Mouse (Mus musculus) fibroblast of lung, adult 2 months (primary cell): ENCODE data around the gene Gtf2a2.
"Not testable (repeated sequence)": the region's sequence is repeated elsewhere in the genome, so short reads cannot be mapped to it uniquely, and the experiment has no call there.

ENCODE experiments used
- DNase-seq: peaks from one replicate; pipeline ENCODE4 v3.0.0-alpha.2; 2011; ENCODE audit warnings: low read depth

The Gtf2a2 gene

DNA sequence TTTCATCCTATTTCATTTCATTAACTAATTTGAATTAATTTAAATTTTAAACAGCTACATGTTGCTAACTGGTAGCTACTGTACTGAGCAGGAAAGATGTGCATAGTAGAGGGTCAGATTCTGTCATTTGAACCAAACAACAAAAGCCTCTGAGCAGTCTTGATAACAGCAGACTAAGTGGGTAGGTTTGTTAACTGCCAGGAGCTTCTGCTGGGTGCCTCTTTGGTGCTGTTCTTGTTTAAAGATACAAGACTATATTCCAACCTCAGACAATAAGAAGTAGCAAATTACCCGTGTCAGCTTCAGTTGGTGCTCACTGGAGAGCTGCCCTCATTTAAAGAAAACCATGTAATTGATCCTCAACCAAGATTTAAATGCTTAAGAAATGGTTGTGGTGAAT lies 9.3 kb downstream of the Gtf2a2 start:
- no peak for DNase-seq

- DNase-seq, result no peak
Measured at GRCm38 (mm10) chr9:70022083-70022482, 9.7 kb downstream of the Gtf2a2 start.

DNA sequence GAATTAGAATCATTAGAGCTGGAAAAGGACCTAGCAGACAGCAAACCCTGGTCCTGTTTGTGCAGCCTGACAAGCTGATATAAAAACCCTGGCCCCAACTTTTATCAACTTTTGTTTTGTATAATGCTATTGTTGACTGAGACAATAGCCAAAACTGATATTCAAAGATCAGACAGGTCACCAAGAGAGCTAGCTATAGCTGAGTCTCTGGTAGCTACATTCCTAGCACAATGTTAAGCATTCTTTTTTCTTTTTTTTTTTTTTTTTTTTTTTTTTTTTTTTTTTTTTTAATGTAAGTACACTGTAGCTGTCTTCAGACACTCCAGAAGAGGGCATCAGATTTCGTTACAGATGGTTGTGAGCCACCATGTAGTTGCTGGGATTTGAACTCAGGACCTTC lies 11.3 kb downstream of the Gtf2a2 start:
- not testable (repeated sequence) for DNase-seq

DNA sequence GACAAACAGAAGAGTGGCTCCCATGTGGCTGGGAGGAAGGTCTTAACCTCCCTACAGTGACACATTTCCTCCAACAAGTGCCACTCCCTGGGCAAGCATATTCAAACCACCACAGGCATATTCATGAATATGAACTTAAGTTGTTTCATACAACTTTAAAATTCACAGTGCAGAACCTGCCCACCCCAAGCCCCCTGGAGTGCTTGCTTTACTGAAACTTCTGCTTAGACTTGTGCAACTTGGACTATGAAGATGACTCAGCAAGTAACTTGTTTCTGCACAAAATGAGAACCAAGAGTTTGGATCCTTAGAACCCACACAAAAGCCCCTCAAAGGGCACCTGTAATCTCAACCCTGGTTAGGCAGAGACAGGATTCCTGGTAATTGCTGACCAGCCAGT lies 12.3 kb downstream of the Gtf2a2 start:
- DNase-seq, result no peak

DNA sequence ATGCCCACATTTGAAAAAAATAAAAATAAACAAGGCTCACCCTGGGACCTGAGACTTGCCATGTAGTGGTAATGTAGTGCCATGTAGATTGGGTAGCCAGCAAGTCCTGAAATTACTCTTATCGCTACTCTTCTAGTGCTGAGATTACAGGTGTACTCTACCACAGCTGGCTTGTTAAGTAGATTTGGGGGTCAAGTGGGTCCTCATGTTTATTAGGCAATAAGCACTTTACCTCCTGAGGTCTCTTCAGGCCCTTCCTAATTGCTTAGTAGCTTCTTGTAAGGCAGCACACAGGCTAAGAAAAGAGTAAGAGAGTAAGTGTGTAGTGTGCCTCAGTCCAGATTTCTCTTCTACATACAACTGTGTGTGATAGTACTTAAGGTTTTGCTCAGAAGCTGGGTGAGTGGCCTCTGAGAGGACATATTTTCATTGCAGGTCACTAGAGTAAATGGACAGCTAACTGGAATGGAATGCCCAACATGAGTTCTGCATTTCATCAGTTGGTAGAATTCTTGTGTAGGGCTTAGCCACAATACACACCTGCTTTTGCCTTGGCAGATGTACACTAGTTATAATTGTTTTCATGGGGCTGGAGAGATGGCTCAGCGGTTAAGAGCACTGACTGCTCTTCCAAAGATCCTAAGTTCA lies 13.1 kb downstream of the Gtf2a2 start:
- DNase-seq, result no peak

- no peak for DNase-seq
Measured at GRCm38 (mm10) chr9:70032167-70032566, 19.8 kb downstream of the Gtf2a2 start.

DNA sequence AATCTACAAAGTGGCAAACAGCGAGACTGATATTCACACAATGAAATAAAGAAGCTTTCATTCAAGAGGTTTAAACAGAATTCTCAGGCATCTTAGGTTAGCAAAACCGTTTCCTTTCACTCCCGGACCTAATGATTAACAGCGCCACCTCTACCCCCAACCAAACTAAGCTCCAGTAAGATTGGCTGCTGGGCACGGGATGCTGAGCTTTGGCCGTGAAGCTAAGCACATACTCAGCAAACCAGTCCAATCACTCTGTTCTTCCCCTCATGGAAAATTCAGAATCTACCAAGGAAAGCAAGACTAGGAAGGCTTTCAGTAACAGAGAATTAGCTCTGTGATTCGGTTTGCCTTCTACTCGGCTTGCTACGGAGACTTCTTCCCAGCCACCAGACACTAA lies 20.7 kb downstream of the Gtf2a2 start:
- no peak for DNase-seq

DNA sequence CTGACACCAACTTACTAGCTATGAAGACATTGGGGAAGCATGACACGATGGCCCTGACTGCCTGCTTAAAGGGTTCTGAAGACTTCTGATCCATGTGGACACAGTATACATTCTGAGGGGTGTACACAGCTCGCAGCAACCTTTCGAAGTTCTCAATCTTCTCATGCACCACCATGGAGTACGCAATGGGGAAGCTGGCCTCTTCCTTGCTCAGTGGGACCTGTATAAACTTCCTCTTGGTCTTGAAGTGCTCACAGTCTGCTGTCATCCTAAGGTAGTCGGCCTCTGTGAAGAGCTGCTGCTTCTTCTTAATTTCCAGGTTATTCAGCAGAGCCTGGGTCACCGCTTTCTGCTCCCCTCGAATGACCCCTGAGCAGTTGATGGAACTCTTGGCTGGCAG lies 22.4 kb downstream of the Gtf2a2 start:
- no peak for DNase-seq

DNA sequence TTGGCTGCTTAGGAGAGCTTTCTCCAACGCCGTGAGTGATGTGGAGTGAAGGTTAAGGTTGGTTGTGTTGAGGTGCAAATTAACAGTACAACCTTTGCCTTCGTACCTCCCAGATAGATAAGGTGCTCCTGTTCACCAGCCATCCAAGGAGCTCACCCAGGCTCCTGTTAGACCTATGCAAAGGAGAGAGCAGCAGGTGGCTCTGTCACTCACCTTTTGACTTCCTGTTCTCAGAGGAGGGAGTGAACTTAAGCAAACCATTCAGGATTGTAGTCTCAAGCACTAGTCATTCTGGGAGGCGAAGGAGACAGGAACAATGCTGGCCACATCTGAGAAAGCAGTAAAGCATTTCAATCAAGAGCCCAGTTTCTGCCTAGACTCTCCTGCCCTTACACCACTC lies 24.3 kb downstream of the Gtf2a2 start:
- DNase-seq, result no peak

GRCm38 (mm10) chr9:70037988-70038387 lies 25.6 kb downstream of the Gtf2a2 start, which contains the start of gene Gcnt3:
TSS of gene Gcnt3 (minus strand) at chr9:70038088.
- no peak for DNase-seq

DNA sequence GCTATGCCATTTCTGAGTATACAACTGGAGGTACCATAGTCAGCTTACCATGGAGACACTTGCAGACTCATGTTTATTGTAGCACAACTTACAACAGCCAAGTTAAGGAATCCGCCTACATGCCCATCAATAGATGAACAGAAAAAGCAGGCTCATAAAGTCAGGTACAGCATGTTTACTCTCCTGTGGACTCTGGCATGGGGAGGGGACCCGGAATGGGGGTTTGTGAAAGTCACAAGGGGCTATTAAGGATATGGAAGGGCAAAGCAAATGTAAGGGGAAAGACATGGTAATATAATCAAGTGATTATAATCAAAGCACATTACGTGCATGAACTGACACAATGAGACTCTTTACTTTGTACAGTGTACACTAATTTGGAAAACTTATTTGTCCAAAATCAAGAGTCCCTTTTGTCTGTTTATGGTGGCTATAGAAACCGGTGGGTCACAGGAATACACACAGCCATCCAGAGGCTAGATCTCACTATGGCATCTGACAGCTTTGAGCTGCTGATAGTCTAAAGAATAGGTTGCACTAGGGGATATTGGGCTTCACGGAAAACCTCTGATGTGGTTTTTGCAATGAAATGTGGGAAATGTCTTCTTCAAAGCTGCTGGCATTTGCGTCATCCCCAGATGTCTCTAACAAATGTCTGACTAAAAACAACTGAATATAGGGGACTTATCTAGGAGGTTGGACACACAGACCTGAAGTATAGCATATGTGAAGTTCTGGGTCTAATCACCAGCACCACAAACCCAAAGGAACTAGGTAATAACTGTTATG lies 27.4 kb downstream of the Gtf2a2 start:
- DNase-seq, result no peak

GRCm38 (mm10) chr9:70040570-70040969 lies 28.2 kb downstream of the Gtf2a2 start:
- no peak for DNase-seq

DNA sequence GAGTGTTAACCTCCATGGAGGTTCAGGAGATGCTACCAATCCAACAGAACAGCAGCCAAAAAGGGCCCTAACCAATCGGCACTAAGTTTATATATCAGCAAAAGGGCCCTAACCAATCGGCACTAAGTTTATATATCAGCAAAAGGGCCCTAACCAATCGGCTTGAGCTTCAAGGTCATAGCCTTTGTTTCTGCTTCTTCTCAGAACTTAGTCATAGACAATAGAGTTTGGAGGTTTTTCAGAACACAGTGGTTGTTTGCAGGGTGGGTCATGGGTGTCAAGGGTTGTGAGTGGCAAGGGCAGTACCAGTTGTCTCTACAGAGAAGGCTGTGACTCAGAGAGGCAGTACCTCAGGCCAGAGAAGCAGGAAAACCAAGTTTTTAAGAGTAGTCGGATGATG lies 29.8 kb downstream of the Gtf2a2 start:
- no peak for DNase-seq

GRCm38 (mm10) chr9:70042935-70043334 lies 30.6 kb downstream of the Gtf2a2 start:
- DNase-seq, result no peak

- no peak for DNase-seq
Measured at GRCm38 (mm10) chr9:70044865-70045264, 32.5 kb downstream of the Gtf2a2 start.

DNA sequence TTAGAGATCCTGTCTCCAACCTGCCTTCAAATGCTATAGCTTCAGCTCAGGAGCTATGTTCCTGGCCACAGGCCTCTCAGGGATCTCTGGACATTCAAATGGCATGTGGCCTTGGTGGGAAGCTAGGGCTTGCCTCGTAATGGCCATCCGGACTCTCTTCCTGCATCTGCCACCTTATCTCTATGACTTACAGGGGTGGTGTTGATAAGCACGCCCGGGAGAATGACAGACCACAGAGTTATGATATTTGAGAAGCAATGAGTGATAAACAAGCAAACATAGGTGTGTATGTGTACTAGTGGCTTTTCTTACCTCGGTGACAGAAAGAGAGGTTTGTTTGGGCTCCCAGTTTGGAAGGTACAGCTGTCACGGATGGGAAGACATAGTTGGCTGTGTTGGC lies 33.9 kb downstream of the Gtf2a2 start:
- no peak for DNase-seq

DNA sequence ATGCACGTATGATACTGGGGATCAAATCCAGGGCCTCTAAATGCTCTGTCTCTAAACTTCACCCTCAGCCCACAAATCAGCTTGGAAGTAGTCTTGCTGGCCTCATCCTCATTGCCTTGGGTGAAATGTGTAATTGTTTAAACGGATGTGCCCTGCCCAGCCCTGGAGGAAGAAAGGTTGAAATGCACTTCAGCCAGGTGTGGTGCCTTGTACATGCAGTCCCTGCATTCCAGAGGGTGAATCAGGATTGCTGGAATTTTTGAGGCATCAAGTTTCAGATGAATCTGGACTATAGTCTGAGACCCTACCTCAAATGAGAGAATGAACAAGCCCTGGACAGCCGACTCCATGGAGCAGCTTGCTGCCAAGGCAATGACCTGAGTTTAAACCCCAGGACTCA lies 35.5 kb downstream of the Gtf2a2 start:
- DNase-seq, result no peak

DNA sequence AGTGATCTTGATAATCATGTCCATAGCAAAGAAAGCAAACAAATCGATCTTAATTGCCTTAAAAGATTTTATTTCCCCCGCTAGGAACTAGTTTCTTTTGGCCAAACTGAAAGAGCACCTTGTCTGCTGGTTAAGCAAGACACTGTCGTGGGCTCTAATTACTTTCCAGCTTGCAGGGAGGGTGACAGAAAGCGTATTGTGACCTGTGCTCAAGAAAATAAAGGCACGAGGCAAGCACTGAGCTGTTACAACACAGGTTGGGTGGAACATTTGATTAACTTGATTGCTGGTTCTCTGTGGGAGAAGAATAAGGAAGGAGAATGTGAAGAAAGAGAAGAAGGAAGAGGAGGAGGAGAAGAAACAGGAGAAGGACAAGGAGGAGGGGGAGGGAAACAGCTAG lies 35.9 kb downstream of the Gtf2a2 start:
- no peak for DNase-seq

GRCm38 (mm10) chr9:70048751-70049415 lies 36.5 kb downstream of the Gtf2a2 start:
- peak; percentile 27 for DNase-seq

DNA sequence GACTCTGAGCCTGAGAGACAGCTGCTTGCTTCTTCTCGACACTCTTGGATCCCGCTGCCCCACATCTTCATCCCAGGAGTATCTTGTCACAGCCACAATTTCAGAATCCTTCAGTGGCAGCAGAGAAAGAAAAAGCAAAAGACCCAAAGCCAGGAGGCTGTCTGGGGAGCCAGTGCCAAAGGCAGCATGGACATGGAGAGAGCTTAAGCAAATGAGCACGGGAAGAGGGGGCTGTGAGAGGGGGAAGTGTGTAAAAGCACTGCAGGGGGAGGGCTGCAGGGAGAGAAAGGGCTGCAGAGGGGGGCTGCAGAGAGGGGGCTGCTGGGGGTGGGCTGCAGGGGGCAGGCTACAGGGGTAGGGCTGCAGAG lies 37.0 kb downstream of the Gtf2a2 start:
- no peak for DNase-seq

DNA sequence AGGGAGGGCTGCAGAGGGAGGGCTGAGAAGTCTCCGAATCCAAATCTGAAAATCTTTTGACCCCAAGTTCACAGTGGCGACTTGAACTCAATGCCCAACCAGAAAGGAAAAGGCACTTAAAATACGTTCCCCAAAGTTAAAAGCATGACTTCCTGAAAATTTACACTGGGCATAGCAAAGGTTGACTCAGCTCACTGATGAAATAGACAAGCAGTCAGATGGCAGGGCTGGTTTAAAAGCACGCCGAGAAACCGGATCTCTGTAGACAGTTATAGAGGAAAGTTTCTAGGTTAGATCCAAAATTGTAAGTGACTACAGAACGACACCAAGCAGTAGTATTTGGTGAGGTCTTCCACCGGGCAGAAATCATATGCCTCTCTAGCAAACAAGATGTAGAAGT lies 37.5 kb downstream of the Gtf2a2 start:
- peak; percentile 32 for DNase-seq

DNA sequence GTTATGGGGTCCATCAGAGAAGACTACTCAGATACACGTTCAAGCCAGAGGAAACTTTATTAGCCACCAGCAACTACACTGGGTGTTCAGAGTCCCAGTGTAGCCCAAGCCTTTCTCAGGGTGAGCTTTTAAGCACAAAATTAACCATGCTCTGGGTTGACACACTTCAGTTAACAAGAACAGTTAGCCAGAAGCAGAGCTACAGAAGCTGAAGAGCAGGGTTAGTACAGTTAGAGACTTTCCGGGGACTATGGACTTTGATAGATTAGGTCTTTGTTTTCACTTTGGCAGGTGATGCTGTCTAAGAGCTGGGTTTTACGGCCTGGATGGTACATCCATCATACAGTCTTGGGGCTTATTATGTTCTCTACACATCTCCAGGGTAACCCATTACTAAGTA lies 40.4 kb downstream of the Gtf2a2 start:
- no peak for DNase-seq

GRCm38 (mm10) chr9:70053411-70053810 lies 41.1 kb downstream of the Gtf2a2 start:
- no peak for DNase-seq
